Mouse (Mus musculus) heart, adult 18-20 months (tissue): Measurements from ENCODE around the gene Gsx2. TPM values are rescaled to one million over a fixed set of nuclear protein-coding genes. Genes with fewer than 3 reads are reported as not detected.

Experiments
- DNase-seq, 2 experiments: peaks; one replicate each; pipeline ENCODE4 v3.0.0; 2021 to 2022; ENCODE audit warnings: mixed read lengths in 1 of 2
- long read RNA-seq, 2 experiments: library from polyadenylated mRNA; stranded (forward); transcript quantifications; one replicate each; pipeline ENCODE4 v2.0.0; 2021
- total RNA-seq, 2 experiments: library from RNA; stranded (reverse); gene quantifications; 2 replicates each; pipeline ENCODE4 v1.2.3; 2021

The Gsx2 gene
- not detected for total RNA-seq
- long read RNA-seq, experiment 1: 0 reads
- long read RNA-seq, experiment 2: 0 reads

- no peak for DNase-seq
These were observed at the start of gene Gsx2 for GRCm38 (mm10) chr5:75075383-75075941. Gene Gsx2, plus strand, starts transcription at chr5:75075601.

GRCm38 (mm10) chr5:75035475-75035874 is 39.9 kb upstream of the Gsx2 start:
- DNase-seq: no peak

- DNase-seq: no peak
These were observed 36.1 kb upstream of the Gsx2 start for GRCm38 (mm10) chr5:75039307-75039706.

GRCm38 (mm10) chr5:75043011-75043445 is 32.4 kb upstream of the Gsx2 start:
- DNase-seq: no peak

GRCm38 (mm10) chr5:75043621-75044301 is 31.6 kb upstream of the Gsx2 start:
- peak; percentile 49 to 56 for DNase-seq

GRCm38 (mm10) chr5:75044310-75044904 is 31.0 kb upstream of the Gsx2 start, which contains the start of gene Chic2:
Gene Chic2, minus strand, starts transcription at chr5:75044774.
- DNase-seq: peak; percentile 88 to 92

- DNase-seq: no peak
These were observed 30.0 kb upstream of the Gsx2 start for GRCm38 (mm10) chr5:75045371-75045770.

- peak; percentile 67 to 77 for DNase-seq
These were observed 28.6 kb upstream of the Gsx2 start for GRCm38 (mm10) chr5:75046681-75047321.

- no peak for DNase-seq
These were observed 24.3 kb upstream of the Gsx2 start for GRCm38 (mm10) chr5:75051109-75051508.

GRCm38 (mm10) chr5:75063177-75063576 is 12.2 kb upstream of the Gsx2 start:
- no peak for DNase-seq

GRCm38 (mm10) chr5:75066715-75067114 is 8.7 kb upstream of the Gsx2 start:
- no peak for DNase-seq

- peak in 1 of 2 experiments; percentile 35 for DNase-seq
These were observed 8.2 kb upstream of the Gsx2 start for GRCm38 (mm10) chr5:75067125-75067756.

- DNase-seq: no peak
These were observed 5.3 kb upstream of the Gsx2 start for GRCm38 (mm10) chr5:75070132-75070531.

- DNase-seq: no peak
These were observed 4.6 kb upstream of the Gsx2 start for GRCm38 (mm10) chr5:75070656-75071375.

GRCm38 (mm10) chr5:75071951-75072350 is 3.5 kb upstream of the Gsx2 start:
- no peak for DNase-seq

- no peak for DNase-seq
These were observed 2.9 kb upstream of the Gsx2 start for GRCm38 (mm10) chr5:75072532-75072931.

- DNase-seq: no peak
These were observed 2.2 kb upstream of the Gsx2 start for GRCm38 (mm10) chr5:75073167-75073566.

- DNase-seq: no peak
These were observed 1.7 kb upstream of the Gsx2 start for GRCm38 (mm10) chr5:75073684-75074083.

GRCm38 (mm10) chr5:75074132-75074531 is 1.3 kb upstream of the Gsx2 start:
- no peak for DNase-seq

- no peak for DNase-seq
These were observed 641 bp upstream of the Gsx2 start for GRCm38 (mm10) chr5:75074537-75075382.
